Mouse (Mus musculus) left cerebral cortex, adult 9 months (tissue): Measurements from ENCODE around the gene Scube1.

Experiments used
- DNase-seq, 2 experiments: peaks; one replicate each; pipeline ENCODE4 v3.0.0; 2022; ENCODE audit warnings: low spot score in 2 of 2

Scube1 gene

DNA sequence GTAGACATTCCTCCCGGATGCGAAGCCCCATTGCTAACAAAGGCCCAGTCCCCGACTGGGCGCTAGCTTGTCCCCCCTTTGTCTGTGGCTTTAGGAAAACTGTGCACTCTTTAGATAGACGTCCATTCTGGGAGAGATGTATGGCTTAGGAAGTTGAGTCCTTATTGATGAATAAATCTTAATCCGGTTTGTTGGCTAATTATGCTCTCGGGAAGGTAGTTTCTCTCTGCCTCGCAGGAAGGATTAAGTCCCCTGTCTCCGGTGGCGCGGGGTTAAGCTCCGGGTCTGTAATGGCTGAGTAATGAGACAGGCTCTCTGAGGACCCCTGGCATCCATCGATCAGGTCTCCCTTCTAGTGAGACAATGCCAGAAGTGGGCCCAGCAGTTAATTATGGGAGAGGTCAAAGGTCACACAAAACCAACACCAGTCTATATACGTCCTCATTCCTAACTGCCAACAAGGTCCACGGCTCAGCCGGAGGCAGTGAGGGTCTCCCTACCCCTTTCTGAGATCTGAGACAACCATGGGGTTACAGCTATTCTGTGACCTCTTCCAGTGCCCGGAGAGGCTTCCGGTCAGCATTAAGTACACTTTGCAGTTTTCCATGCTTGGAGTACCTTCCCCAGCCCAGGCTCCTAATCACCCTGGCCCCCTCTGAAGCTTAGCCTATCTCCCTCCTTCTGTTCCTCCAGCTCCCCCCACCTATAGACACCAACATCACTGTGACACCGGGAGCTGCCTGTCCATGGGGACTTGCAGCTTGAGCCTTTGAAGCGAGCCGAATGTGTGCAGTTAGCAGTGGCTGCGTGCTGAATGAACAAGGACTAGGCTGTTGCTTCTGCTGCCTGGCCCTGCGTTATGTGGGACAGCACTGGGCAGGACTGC lies 14.7 kb downstream of the Scube1 start:
- DNase-seq = no peak

DNA sequence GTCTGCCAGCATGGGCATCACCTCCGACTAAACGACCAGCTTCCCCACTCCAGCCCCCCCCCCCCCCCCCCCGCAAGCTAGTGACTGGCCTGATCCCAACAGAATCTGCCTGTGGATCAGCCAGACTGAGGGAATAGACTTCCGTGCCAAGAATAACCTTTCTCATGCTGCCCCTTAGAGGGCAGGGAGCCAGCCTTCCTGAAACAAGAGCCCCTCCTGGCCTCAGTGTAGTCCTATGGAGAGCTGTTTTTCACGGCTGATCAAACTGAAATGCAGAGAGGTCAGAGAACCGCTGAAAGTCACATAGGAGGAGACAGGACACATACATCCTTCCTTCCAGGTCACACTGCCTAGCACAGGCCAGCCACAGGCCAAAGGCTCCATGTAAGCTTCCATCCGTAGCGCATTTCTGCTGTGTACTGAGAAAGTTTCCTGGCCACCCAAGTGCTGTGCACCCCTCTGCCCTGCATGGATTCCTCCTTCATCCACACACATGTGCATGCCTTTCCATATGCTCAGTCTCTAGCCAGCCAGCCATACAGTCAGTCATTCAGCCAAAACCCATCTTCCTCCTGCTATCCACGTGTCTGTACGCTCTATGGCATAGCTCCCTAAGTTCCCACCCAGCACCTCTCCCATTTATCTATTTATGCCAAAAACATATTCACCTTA lies 18.2 kb downstream of the Scube1 start:
- DNase-seq = no peak

DNA sequence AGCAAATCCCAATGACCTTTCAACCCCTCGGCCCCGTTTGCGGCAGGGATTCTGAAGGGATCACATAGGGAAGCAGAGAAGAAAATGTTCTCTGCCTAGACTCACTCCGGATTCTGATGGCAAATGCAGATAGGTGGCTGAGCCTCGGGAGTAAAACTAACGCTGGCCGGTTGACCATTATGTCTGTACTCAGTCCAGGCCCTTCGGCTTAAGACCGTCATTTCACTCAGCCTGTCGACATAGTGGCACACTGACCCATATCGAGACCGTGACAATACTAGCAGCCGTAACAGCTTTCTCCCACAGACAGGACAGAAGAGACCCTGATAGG lies 24.3 kb downstream of the Scube1 start:
- DNase-seq = no peak

DNA sequence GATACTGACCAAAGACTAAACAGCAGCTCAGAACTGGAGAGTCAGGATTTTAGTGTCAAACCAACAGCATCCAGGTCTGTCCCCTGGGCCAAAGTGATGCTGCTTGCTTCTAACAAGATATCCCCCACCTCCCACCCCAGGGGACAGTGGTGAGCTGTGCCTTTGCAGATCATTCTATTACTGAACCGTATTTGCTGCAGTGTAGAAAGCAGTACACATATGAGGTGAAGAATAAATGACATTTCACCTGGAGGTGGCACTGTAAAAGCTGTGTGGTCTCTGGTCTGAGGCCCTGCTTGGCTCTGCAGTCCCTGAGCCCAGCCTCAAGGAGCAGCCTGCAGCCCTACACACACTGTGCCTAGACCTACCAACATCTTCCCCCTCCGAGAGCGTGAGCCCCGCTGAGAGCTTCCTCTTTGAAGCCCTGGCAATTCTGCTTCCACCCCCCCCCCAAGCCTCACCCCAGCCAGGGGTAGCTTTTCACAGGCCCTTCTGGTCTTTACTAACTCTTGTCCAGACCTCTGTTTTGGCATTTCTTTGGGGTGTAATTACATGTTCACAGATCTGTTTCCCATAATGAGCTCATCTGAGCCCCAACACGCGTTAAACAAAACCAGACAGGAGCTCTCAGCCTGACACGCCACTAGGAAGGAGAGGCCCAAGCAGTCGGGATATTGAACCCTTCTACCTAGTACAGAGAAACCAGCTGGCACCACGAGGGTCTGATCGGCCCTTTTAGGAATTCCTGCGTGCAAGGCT lies 24.8 kb downstream of the Scube1 start:
- no peak for DNase-seq

DNA sequence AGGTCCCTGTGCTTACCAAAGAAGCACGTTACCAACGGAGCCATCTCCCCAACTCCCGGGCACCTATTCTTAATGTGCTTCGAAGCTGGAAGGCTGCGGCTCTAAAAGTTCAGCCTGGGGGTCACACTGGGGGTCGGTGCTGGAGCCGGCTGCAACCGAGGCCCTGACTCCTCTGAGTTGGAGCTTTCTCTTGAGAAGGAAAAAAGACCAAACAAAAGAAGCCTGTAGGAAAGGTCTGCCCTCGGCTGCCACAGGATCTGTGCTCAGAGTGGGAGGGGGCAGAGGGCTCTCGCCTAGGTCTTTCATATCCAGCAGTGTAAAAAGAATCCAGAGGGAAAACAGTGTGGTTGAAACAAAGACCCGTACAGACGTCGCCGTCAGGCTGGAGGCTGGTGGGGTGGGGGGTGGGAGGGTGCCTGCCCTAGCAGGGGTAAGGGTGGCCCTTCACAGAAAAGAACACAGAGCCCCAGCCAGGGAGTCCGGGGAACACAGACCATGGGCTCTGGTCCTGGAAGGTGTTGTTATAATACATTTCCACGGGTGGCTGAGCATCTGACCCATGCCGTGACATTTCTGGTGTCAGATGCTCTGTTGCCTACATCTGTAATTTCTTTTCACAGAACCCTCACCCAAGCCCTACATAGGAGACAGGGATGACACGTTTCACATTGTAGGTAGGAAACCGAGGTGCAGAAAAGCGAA lies 25.5 kb downstream of the Scube1 start:
- no peak for DNase-seq

DNA sequence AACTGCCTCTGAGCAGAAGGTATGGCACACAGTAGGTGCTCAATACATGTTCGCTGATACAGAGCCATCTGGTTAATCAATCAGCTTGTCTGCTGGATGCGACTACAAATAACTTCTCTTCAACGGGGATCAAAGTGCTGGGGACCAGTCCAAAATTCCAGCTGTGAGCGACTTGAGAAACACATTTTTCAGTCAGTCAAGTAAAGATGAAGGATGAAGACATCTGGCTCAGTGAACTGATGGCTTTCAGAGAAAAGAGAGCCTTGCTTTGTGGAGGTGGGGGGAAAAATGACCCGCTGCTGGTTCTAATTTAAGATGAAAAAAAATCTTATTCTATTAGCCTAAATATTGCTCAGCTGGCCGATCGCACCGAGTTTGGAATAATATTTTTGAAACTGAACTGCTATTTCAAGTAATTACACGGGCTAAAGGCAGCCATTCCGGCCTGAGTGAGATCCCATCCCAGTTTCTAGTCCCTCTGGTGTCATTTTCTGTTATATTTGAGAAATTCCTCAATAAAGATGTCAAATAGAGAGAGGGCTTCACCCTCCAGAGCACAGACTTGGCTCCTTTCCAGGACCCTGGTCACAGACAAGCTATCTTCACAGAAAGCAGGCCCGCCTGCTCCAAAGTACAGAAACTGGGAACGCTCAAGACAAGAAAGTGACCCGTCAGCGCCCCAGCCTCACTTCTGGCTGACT lies 28.0 kb downstream of the Scube1 start:
- DNase-seq = no peak

DNA sequence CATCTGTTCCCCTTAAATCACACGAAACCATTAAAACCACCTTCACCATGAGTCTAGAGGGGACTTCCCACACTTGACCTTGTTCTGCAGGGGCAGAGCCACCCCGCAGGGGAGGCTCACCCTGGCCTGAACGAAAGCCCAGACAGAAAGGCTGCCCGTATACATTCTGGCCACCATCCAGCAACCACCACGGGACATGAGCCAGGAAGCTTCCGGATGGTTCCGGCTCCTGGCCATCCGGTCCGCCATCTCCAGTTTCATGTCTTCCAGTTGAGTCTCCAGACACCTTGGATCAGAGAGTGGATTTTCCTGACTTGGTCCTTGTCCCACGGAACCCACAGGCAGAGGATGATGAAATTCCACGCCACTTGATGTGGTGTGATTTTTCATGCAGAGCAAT lies 29.7 kb downstream of the Scube1 start:
- no peak for DNase-seq

DNA sequence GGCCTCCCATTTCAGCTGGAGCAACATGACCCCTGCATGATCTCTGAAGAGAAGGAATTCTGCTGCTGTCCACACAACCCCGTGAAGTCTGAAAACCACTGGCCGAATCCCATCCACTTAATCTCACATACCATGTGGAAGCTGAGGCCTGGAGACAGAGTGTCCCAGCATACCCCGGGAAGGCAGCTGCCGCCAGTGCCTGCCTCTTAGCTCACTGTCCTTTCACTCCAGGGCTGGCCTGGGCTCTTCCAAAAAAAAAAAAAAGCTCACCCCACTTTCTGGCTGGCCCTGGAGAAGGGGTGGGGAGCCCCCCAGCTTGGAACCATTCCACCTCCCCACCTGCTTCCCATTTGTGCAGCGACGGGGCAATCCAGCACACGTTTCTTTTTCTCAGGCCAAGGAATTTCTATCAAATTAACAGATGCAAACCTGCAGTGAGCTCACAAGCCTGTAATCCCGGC lies 32.9 kb downstream of the Scube1 start:
- DNase-seq = no peak

DNA sequence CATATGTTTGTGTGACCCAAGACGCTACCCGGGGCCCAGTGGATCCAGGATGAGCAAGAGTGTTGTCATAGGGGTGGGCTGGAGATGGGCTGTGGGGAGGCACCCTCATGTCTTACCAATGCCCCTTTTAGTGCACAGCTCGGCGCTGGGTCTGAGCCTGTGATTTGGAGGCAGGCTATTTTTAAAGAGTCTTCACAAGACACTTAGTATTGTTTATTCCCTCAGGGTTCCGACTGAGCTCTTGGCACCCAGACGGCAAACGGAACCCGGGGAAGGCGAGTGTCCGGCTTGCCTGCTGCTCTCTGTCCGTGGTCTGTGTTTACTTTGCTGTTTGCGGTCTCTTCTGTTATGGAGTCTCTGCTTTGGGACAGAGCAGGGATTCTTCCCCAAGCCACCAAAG lies 34.9 kb downstream of the Scube1 start:
- DNase-seq = no peak

DNA sequence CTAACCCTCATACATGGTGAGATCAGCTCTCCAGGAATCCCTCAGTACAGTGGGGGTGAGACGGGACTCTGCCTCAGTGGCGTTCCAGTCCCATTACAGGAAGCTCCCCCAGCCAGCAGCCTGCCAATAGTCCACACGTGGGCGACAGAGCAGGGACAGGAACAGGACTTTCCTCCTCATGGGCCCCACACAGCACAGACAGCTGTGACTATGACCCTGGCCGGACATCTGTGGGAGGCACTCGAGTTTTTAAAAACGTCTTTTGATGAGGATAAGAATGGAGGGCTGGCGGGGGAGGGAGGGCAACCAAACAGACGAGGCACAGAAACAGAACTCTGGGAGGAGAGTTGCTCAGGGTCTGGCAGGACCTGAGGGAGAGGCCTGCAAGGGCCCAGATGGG lies 38.2 kb downstream of the Scube1 start:
- DNase-seq = no peak

DNA sequence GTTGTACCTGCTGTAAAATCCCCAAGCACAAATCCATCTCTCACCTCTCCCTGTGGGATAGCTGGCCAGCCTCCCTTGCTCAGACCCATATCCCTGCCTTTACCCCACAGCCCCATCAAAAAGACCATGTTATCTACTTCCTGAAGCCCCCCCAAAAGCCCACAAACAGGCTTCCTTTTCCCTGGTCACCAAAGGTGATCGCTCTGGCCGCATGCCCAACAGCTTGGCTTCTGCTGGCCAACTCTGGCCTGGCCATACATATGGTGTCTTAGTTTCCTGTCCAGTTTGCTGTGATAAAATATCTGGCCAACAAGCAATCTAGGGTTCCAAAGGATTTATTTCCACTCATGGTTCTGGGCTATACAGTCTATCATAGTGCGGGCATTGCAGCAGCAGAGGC lies 38.9 kb downstream of the Scube1 start:
- no peak for DNase-seq

DNA sequence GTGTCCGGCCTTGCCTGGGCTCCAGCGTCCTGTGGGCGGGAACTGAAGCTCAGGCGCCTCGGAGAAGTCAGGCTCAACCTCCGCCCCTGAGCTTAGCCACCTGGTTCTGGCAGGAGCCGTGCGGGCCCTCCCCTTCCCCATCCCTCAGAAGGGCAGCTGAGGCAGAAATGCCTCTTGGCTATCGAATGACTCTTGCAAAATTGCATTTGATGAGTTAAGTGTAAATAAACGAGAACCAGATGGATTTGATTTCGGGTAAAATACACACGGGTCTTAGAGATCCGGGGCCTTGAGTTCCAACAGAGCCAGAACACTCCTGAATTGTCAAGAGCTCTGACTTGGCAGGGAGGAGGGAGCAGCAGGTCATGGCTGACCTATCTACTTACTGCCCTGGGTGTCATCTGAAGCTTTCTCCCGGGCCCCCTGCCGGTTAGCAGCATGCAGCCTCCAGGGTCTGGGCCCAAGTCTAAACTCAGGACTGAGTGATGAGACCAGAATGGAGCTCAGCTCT lies 41.7 kb downstream of the Scube1 start:
- DNase-seq = no peak

DNA sequence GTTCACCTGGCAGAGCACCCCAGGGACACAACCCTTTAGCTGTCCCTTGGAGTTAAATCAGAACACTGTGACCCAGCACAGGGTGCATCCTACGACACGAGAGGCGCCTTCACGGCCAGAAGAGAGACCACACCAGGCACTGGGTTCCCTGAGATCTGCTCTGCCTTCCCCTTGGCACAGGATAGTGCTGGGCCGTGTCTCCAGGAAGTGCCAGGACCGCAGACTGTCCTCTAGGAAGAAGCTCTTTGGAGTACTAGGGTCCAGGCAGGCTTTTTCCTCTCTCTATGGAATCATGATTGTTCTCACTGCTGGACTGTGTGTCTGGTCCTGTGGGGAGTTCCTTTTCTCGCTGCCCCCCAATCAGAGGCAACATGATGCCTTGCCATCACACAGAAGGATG lies 44.5 kb downstream of the Scube1 start:
- DNase-seq = no peak

DNA sequence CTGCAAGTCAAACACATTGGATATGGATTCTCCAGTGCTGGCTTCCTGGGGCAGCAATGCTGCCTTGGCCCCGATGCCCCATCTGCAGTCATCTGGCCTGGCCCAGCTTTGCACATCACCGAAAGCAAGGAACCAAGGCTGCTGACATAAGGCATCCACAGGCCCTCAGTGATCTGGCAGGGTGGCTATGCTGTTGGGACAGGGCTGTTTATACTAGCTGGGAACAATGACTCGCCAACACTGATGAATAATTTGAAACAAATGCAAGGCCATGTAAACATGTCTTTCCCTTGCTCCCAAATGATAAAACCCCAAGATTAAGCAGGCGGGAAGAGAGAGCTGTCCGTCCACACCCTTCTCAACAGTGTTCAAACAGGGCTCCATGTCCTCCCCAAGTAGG lies 45.1 kb downstream of the Scube1 start:
- no peak for DNase-seq

DNA sequence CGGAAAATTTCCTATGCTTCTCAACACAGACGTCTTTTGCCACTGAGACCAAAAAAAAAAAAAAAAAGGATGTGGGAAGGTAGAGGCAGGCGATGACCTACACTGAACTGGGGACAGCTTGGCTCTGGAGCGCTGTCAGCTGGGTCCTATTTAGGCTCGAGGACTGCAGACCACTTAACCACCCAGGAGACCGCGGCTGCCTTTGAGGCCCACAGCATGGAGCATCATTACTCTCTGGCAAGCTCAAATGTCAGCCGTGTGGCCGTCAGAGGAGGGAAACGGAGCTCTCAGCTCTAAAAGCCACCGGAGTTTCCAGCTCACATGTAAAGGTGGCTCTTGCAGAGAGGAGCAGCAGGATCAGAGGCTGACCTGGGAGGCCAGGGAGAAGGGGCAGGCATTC lies 46.2 kb downstream of the Scube1 start:
- no peak for DNase-seq

DNA sequence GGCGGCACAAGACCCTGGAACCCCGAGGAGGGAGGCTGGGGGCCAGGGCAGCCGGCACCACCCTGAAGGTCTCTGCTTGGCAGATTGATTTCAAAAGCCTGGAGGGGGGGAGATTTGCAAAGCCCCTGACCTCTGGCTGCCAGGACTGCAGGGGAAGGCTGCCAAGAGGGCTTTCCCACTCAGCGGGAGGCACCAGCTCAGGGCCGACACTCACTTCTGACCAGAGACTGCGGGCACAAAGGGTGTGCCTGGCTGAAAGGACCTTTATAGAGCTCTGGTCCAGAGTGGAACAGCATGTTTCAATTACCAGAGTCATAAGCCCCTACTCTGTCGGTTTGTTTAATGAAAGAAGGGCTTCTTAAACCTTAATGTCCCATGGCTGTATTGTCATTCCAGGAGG lies 46.7 kb downstream of the Scube1 start:
- DNase-seq = no peak

DNA sequence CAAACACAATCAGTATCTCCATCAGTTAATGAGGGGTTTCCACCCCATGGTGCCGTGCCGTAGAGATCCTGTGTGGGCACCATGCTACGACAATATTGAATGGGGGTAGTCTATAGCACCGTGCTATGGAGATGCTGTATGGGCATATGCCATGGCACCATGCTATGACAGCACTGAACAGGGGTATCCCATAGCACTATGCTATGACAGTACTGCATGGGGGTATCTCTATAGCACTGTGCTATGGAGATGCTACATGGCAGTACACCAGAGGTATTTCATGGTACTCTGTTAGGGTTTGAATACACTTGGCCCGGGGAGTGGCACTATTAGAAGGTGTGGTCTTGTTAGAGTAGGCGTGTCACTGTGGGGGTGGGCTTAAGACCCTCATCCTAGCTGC lies 47.7 kb downstream of the Scube1 start:
- DNase-seq = no peak

DNA sequence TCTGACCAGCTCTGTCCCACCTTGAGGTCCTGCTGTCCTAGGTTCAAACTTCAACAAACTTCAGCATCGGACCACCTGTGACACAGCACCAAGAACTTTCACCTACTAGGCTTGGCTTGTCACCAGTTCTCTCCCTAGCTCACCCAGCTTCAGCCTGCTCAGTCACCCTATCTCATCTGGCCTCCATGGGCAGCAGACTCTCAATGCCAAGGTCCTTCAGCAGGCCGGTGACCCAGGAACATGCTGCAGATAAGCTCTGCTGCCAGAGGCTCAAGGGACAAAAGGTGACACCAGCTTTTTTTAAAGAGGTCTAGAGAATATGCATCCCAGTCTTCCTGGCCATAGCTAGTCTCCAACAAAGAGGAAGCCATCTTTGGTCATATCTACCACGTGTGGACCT lies 48.5 kb downstream of the Scube1 start:
- DNase-seq = no peak

DNA sequence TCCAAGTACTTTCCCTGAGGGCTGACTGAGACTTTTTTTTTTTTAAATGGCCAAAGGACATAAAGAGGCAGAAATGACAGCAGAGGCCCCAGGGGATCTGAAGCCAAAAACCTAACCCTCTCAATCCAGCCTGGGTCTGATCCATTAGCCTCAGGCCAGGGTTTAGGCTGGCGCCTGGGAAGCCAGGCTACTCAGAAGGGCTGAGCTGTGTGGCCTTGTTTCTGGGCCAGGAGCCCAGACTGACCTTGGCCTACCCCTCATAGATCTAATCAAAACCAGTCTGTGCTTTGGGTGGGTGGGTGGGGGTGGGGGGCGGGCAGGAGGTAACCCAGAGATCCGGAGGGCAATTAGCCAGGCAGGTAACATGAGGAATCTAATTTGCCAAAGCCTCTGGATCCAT lies 51.2 kb downstream of the Scube1 start:
- DNase-seq = no peak

DNA sequence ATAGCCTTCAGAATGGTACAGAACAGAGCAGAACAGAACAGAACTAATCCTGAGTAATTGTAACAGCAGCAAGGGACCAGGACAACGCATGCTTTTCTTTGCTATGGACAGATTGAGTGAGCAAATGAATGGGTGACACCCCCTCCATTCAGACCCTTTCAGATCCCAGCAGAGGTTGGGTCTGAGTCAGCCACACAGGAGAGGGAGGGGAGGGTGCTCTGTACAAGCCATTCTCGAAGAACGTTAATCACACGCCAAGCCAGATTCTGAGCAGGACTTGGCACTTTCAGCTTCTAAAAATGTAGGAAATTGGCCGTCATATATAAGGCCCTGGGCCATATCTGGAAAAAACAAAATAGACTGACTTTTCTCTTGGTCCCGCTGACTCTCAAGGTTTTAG lies 57.3 kb downstream of the Scube1 start:
- DNase-seq = no peak

DNA sequence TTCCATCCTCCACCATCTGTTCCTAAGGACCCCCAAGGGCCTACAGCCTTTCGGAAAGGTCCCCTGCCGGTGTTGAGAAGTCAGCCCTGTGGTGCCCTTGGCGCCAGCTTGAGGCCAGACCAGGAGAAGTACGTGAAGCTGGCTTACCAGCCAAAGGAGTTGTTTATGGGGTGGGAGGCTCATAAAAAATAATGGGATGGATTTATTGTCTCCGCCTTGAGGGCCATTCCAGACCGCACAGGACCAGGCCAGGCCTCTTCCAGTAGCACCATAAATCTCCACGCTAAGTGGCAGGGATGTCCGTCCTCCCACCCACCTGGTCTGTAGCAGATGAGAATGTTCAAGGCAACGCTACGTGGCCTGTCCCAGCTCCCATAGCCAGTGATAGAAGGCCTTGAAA lies 58.4 kb downstream of the Scube1 start:
- DNase-seq = no peak
